Mouse (Mus musculus): ENCODE results near the gene Asap2. TPM values are rescaled to one million over a fixed set of nuclear protein-coding genes. Genes with fewer than 3 reads are reported as not detected.

Gene Asap2
- total and polyA plus RNA-seq, 2 experiments from 2014 or later = 14.9 to 27.8 TPM

- H3K4me3 ChIP-seq (ENCODE audit: low read depth, low read length) = no peak overlapping the region
- H3K27ac ChIP-seq (ENCODE audit: low read depth, low read length) = no peak overlapping the region
- no peak for DNase-seq
- no peak for TF ChIP-seq CTCF (IDR thresholded peaks at IDR 0.05; ENCODE audit: low read depth)
- H3K4me1 ChIP-seq (ENCODE audit: insufficient read depth) = no peaks in the 10 kb centered on the region
- H3K9ac ChIP-seq = no peak overlapping the region
- no peaks in the 10 kb centered on the region; the same call in 1 of the 2 replicates for H3K36me3 ChIP-seq (ENCODE audit: insufficient read depth)
- H3K4me2 ChIP-seq (ENCODE audit: low read depth) = no peak overlapping the region
- H3K27me3 ChIP-seq (ENCODE audit: insufficient read depth, low read length) = no peaks in the 10 kb centered on the region
- H3K9me3 ChIP-seq (ENCODE audit: low read length) = no peaks in the 10 kb centered on the region
- ATAC-seq = no peak
- 96% methylated on average over 6 of the region's 6 CpGs for WGBS
Measured at GRCm38 (mm10) chr12:21180091-21180490, 189.8 kb downstream of the Asap2 start.

GRCm38 (mm10) chr12:21182786-21183185, 192.5 kb downstream of the Asap2 start:
- 75% methylated on average over 4 of the region's 4 CpGs for WGBS
- Histone ChIP-seq H3K4me3 (ENCODE audit: low read depth, low read length) (no peak overlapping the region), H3K4me1 (ENCODE audit: insufficient read depth) (no peaks in the 10 kb centered on the region), H3K27me3 (ENCODE audit: insufficient read depth, low read length) (no peaks in the 10 kb centered on the region), H3K36me3 (ENCODE audit: insufficient read depth) (no peaks in the 10 kb centered on the region; the same call in 1 of the 2 replicates), H3K9ac (no peak overlapping the region), H3K4me2 (ENCODE audit: low read depth) (no peak overlapping the region), H3K9me3 (ENCODE audit: low read length) (no peaks in the 10 kb centered on the region), H3K27ac (ENCODE audit: low read depth, low read length) (no peak overlapping the region)
- TF ChIP-seq CTCF (IDR thresholded peaks at IDR 0.05; ENCODE audit: low read depth) = no peak
- ATAC-seq = no peak
- no peak for DNase-seq

- TF ChIP-seq CTCF (IDR thresholded peaks at IDR 0.05; ENCODE audit: low read depth) = no peak
- WGBS = 44% methylated on average over 6 of the region's 6 CpGs
- H3K9me3 ChIP-seq (ENCODE audit: low read length) = no peaks in the 10 kb centered on the region
- H3K36me3 ChIP-seq (ENCODE audit: insufficient read depth) = no peaks in the 10 kb centered on the region; the same call in 1 of the 2 replicates
- H3K4me3 ChIP-seq (ENCODE audit: low read depth, low read length) = no peak overlapping the region
- H3K4me2 ChIP-seq (ENCODE audit: low read depth) = no peak overlapping the region
- no peak for DNase-seq
- H3K27ac ChIP-seq (ENCODE audit: low read depth, low read length) = no peak overlapping the region
- ATAC-seq = no peak
- H3K4me1 ChIP-seq (ENCODE audit: insufficient read depth) = no peaks in the 10 kb centered on the region
- H3K27me3 ChIP-seq (ENCODE audit: insufficient read depth, low read length) = no peaks in the 10 kb centered on the region
- no peak overlapping the region for H3K9ac ChIP-seq
Measured at GRCm38 (mm10) chr12:21183321-21183720, 193.1 kb downstream of the Asap2 start.

- no peak for ATAC-seq
- Histone ChIP-seq H3K27ac (ENCODE audit: low read depth, low read length) (no peak overlapping the region), H3K36me3 (ENCODE audit: insufficient read depth) (no peaks in the 10 kb centered on the region; the same call in 1 of the 2 replicates), H3K27me3 (ENCODE audit: insufficient read depth, low read length) (no peaks in the 10 kb centered on the region), H3K4me2 (ENCODE audit: low read depth) (no peak overlapping the region), H3K9ac (no peak overlapping the region), H3K9me3 (ENCODE audit: low read length) (no peaks in the 10 kb centered on the region), H3K4me3 (ENCODE audit: low read depth, low read length) (no peak overlapping the region), H3K4me1 (ENCODE audit: insufficient read depth) (no peaks in the 10 kb centered on the region)
- 70% methylated on average over 1 of the region's 1 CpGs for WGBS
- DNase-seq = no peak
- TF ChIP-seq CTCF (IDR thresholded peaks at IDR 0.05; ENCODE audit: low read depth) = no peak
Measured at GRCm38 (mm10) chr12:21186145-21186544, 195.9 kb downstream of the Asap2 start.

- Histone ChIP-seq H3K4me2 (ENCODE audit: low read depth) (no peak overlapping the region), H3K9me3 (ENCODE audit: low read length) (no peaks in the 10 kb centered on the region), H3K27ac (ENCODE audit: low read depth, low read length) (no peak overlapping the region), H3K4me1 (ENCODE audit: insufficient read depth) (no peaks in the 10 kb centered on the region), H3K36me3 (ENCODE audit: insufficient read depth) (no peaks in the 10 kb centered on the region; the same call in 1 of the 2 replicates), H3K4me3 (ENCODE audit: low read depth, low read length) (no peak overlapping the region), H3K9ac (no peak overlapping the region), H3K27me3 (ENCODE audit: insufficient read depth, low read length) (no peaks in the 10 kb centered on the region)
- no peak for DNase-seq
- no peak for TF ChIP-seq CTCF (IDR thresholded peaks at IDR 0.05; ENCODE audit: low read depth)
- ATAC-seq = no peak
- 73% methylated on average over 4 of the region's 4 CpGs for WGBS
Measured at GRCm38 (mm10) chr12:21188880-21189279, 198.6 kb downstream of the Asap2 start.

GRCm38 (mm10) chr12:21191546-21191945, 201.3 kb downstream of the Asap2 start:
- WGBS = 81% methylated on average over 2 of the region's 2 CpGs
- Histone ChIP-seq H3K36me3 (ENCODE audit: insufficient read depth) (no peaks in the 10 kb centered on the region), H3K27me3 (ENCODE audit: insufficient read depth, low read length) (no peaks in the 10 kb centered on the region), H3K27ac (ENCODE audit: low read depth, low read length) (no peak overlapping the region), H3K4me3 (ENCODE audit: low read depth, low read length) (no peak overlapping the region), H3K9ac (no peak overlapping the region), H3K9me3 (ENCODE audit: low read length) (no peaks in the 10 kb centered on the region), H3K4me2 (ENCODE audit: low read depth) (no peak overlapping the region), H3K4me1 (ENCODE audit: insufficient read depth) (no peaks in the 10 kb centered on the region)
- ATAC-seq = no peak
- no peak for TF ChIP-seq CTCF (IDR thresholded peaks at IDR 0.05; ENCODE audit: low read depth)
- DNase-seq = no peak

GRCm38 (mm10) chr12:21195497-21195896, 205.2 kb downstream of the Asap2 start:
- no peaks in the 10 kb centered on the region for H3K4me1 ChIP-seq (ENCODE audit: insufficient read depth)
- no peaks in the 10 kb centered on the region for H3K27me3 ChIP-seq (ENCODE audit: insufficient read depth, low read length)
- peaks cover 8% of the 10 kb centered on the region; the same call in 1 of the 2 replicates for H3K36me3 ChIP-seq (ENCODE audit: insufficient read depth)
- H3K27ac ChIP-seq (ENCODE audit: low read depth, low read length) = no peak overlapping the region
- no peak overlapping the region for H3K4me2 ChIP-seq (ENCODE audit: low read depth)
- H3K9ac ChIP-seq = no peak overlapping the region
- ATAC-seq = no peak
- no peak overlapping the region for H3K4me3 ChIP-seq (ENCODE audit: low read depth, low read length)
- H3K9me3 ChIP-seq (ENCODE audit: low read length) = no peaks in the 10 kb centered on the region
- 97% methylated on average over 3 of the region's 3 CpGs for WGBS
- DNase-seq = no peak
- no peak for TF ChIP-seq CTCF (IDR thresholded peaks at IDR 0.05; ENCODE audit: low read depth)
